Mouse (Mus musculus) lung, postnatal 0 days (tissue): Measurements from ENCODE around the gene Pip5k1b. TPM values are rescaled to one million over a fixed set of nuclear protein-coding genes. Genes with fewer than 3 reads are reported as not detected.
A peak's percentile ranks its signal among the peaks of the same experiment; 100 is the strongest.

Experiments
- ATAC-seq: fragments of 200-750 bp; cut with Nextera tagmentation; 2 replicates; pipeline ENCODE4 v1.8.0; 2017; ENCODE audit warnings: moderate library complexity
- DNase-seq: peaks from one replicate; pipeline ENCODE4 v3.0.0-alpha.2; 2016; ENCODE audit warnings: low spot score
- H3K27ac ChIP-seq: fragments of 300-500 bp; sonication (generic); 2 replicates; pipeline ENCODE4 v1.5.1; 2014; ENCODE audit warnings: antibody characterized with exemption, mild to moderate bottlenecking, low read length, mixed read lengths
- H3K27me3 ChIP-seq: fragments of 300-500 bp; sonication (generic); replicated peaks from 2 replicates; pipeline ENCODE4 v1.6.1; 2014; ENCODE audit warnings: low read length, mixed read lengths; ENCODE audit not compliant: insufficient read depth
- H3K36me3 ChIP-seq: fragments of 300-500 bp; sonication (generic); 2 replicates; pipeline ENCODE4 v1.6.1; 2014; ENCODE audit warnings: low read length, mixed read lengths; ENCODE audit not compliant: insufficient read depth
- H3K4me1 ChIP-seq: fragments of 300-500 bp; sonication (generic); 2 replicates; pipeline ENCODE4 v1.6.1; 2014; ENCODE audit warnings: antibody characterized with exemption, low read depth, low read length, mixed read lengths; ENCODE audit not compliant: insufficient read depth
- H3K4me2 ChIP-seq: fragments of 300-500 bp; sonication (generic); replicated peaks from 2 replicates; pipeline ENCODE4 v1.6.1; 2014; ENCODE audit warnings: low read depth, mild to moderate bottlenecking, low read length, moderate library complexity, mixed read lengths
- H3K4me3 ChIP-seq: fragments of 300-500 bp; sonication (generic); 2 replicates; pipeline ENCODE4 v1.5.1; 2014; ENCODE audit warnings: low read depth, low read length
- H3K9ac ChIP-seq: fragments of 300-500 bp; sonication (generic); replicated peaks from 2 replicates; pipeline ENCODE4 v1.6.1; 2014; ENCODE audit warnings: low read depth, mild to moderate bottlenecking
- H3K9me3 ChIP-seq: fragments of 300-500 bp; sonication (generic); 2 replicates; pipeline ENCODE4 v1.6.1; 2016; ENCODE audit warnings: low read length, mixed read lengths
- CTCF ChIP-seq: IDR thresholded peaks from 2 replicates; pipeline ENCODE4 v1.5.1; 2016; ENCODE audit warnings: antibody characterized with exemption, mild to moderate bottlenecking
- EP300 ChIP-seq: IDR thresholded peaks from 2 replicates; pipeline ENCODE4 v1.6.1; 2016; ENCODE audit warnings: antibody characterized with exemption, mild to moderate bottlenecking, control low read depth
- WGBS: fragments of 180-500 bp; shearing (Covaris S2); extraction: QIAGEN DNeasy Blood & Tissue Kit; methylation state at CpG from one replicate; pipeline ENCODE4 v1.1.7; 2014; 5-methylcytosine and 5-hydroxymethylcytosine counted together
- polyA plus RNA-seq: library from polyadenylated mRNA; unstranded; fragments of >200 nt; fragmentation: Nextera tagmentation; extraction: Ambion mirVana; gene quantifications from 2 replicates; pipeline ENCODE4 v1.2.1, GENCODE M21; 2015

Pip5k1b gene
- polyA plus RNA-seq, 1 experiment from 2014 or later, result 14.5 TPM

DNA sequence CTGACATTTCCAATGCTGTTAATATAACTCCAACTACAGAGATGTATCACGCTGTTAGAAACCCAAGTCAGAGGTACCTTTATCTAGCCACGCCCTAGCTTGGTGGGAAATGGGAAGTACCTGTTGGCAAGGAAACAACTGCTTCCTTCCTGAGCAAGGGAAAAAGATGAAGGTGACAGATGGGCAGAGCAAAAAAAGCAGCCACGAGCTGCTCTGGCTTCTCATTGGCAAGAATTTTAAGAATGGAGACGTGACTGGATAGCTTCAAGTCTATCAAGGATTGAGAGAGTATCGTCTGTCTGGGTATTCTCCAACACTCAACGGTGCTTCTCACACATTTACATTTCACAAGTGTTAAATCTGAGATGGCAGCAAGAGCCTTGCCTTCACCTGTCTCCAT is 80.4 kb downstream of the Pip5k1b start:
- H3K4me3 ChIP-seq, result no peak overlapping the region
- DNase-seq (no peak), ATAC-seq (no peak)
- no peak overlapping the region for H3K27ac ChIP-seq
- H3K36me3 ChIP-seq, result no peaks in the 10 kb centered on the region
- H3K9me3 ChIP-seq, result no peaks in the 10 kb centered on the region
- H3K9ac ChIP-seq, result no peak overlapping the region
- no peak overlapping the region for H3K4me2 ChIP-seq
- peaks cover 4% of the 10 kb centered on the region for H3K4me1 ChIP-seq
- H3K27me3 ChIP-seq, result no peaks in the 10 kb centered on the region
- TF ChIP-seq EP300, result no peak
- TF ChIP-seq CTCF, result no peak
- WGBS, result 56% methylated on average over 6 of the region's 6 CpGs

- Histone ChIP-seq H3K4me1 (no peaks in the 10 kb centered on the region), H3K36me3 (no peaks in the 10 kb centered on the region), H3K27ac (peak overlapping the region; percentile 57), H3K27me3 (no peaks in the 10 kb centered on the region), H3K4me3 (no peak overlapping the region), H3K4me2 (no peak overlapping the region), H3K9ac (no peak overlapping the region), H3K9me3 (no peaks in the 10 kb centered on the region)
- 68% methylated on average over 5 of the region's 5 CpGs for WGBS
- peak; percentile 72 for DNase-seq
- TF ChIP-seq CTCF, result no peak
- TF ChIP-seq EP300, result peak; percentile 70
- no peak for ATAC-seq
Measured at GRCm38 (mm10) chr19:24472512-24472911, 83.2 kb downstream of the Pip5k1b start.

GRCm38 (mm10) chr19:24471538-24471937 is 84.1 kb downstream of the Pip5k1b start:
- no peaks in the 10 kb centered on the region for H3K9me3 ChIP-seq
- TF ChIP-seq EP300, result no peak
- no peak for TF ChIP-seq CTCF
- DNase-seq (no peak), ATAC-seq (no peak)
- H3K27me3 ChIP-seq, result no peaks in the 10 kb centered on the region
- H3K4me1 ChIP-seq, result no peaks in the 10 kb centered on the region
- H3K4me3 ChIP-seq, result no peak overlapping the region
- 86% methylated on average over 6 of the region's 6 CpGs for WGBS
- no peak overlapping the region for H3K9ac ChIP-seq
- no peak overlapping the region for H3K4me2 ChIP-seq
- H3K27ac ChIP-seq, result no peak overlapping the region
- H3K36me3 ChIP-seq, result no peaks in the 10 kb centered on the region

- Histone ChIP-seq H3K27ac (no peak overlapping the region), H3K9me3 (no peaks in the 10 kb centered on the region), H3K9ac (no peak overlapping the region), H3K36me3 (no peaks in the 10 kb centered on the region), H3K4me1 (no peaks in the 10 kb centered on the region), H3K4me3 (no peak overlapping the region), H3K27me3 (no peaks in the 10 kb centered on the region), H3K4me2 (no peak overlapping the region)
- TF ChIP-seq CTCF, result no peak
- no peak for TF ChIP-seq EP300
- no peak for DNase-seq
- WGBS, result 50% methylated on average over 4 of the region's 4 CpGs
- ATAC-seq, result no peak
Measured at GRCm38 (mm10) chr19:24469216-24469615, 86.5 kb downstream of the Pip5k1b start.

DNA sequence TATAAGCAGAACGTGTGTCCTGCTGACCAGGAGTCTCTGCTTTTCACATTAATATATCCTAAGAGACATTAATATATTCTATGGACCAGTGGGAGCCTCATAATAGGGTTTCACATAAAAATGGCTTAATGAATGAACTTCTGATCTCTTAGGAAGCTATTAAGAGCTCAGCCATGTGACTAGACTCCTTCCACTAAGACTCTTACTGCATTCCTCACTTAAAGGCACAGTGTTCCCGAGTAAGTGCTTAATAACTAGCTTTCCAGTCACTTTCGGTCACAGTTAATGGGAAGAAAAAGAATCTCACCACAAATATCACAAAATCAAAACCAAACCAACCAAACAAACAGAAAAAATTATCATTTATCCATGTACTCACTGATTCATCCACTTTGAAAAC is 87.1 kb downstream of the Pip5k1b start:
- Histone ChIP-seq H3K9me3 (no peaks in the 10 kb centered on the region), H3K4me3 (no peak overlapping the region), H3K27ac (no peak overlapping the region), H3K27me3 (no peaks in the 10 kb centered on the region), H3K9ac (no peak overlapping the region), H3K4me2 (no peak overlapping the region), H3K4me1 (no peaks in the 10 kb centered on the region), H3K36me3 (no peaks in the 10 kb centered on the region)
- 44% methylated on average over 3 of the region's 3 CpGs for WGBS
- ATAC-seq, result peak; percentile 47; the same call in 1 of the 2 replicates
- TF ChIP-seq CTCF (no peak), EP300 (no peak)
- peak; percentile 60 for DNase-seq

- Histone ChIP-seq H3K27ac (no peak overlapping the region; the same call in 1 of the 2 replicates), H3K4me1 (no peaks in the 10 kb centered on the region), H3K4me2 (no peak overlapping the region), H3K36me3 (no peaks in the 10 kb centered on the region), H3K4me3 (no peak overlapping the region), H3K9me3 (no peaks in the 10 kb centered on the region), H3K9ac (no peak overlapping the region), H3K27me3 (no peaks in the 10 kb centered on the region)
- DNase-seq (no peak), ATAC-seq (no peak)
- WGBS, result 75% methylated on average over 2 of the region's 3 CpGs
- TF ChIP-seq CTCF (no peak), EP300 (no peak)
Measured at GRCm38 (mm10) chr19:24463011-24463410, 92.7 kb downstream of the Pip5k1b start.
